Mouse (Mus musculus): ENCODE data around the gene 5031439G07Rik.
"Not testable (repeated sequence)": the region's sequence is repeated elsewhere in the genome, so short reads cannot be mapped to it uniquely, and the experiment has no call there.

The 5031439G07Rik gene

GRCm38 (mm10) chr15:84987874-84988825 is at the start of gene 5031439G07Rik:
5031439G07Rik (minus strand) TSS chr15:84988551.
- peak; percentile 88 for DNase-seq (ENCODE audit: low spot score)

GRCm38 (mm10) chr15:85037343-85037690 is 49.0 kb upstream of the 5031439G07Rik start:
- no peak for DNase-seq (ENCODE audit: low spot score)

GRCm38 (mm10) chr15:85036566-85037342 is 48.4 kb upstream of the 5031439G07Rik start:
- DNase-seq (ENCODE audit: low spot score): peak; percentile 98

- not testable (repeated sequence) for DNase-seq (ENCODE audit: low spot score)
These were observed 45.6 kb upstream of the 5031439G07Rik start for GRCm38 (mm10) chr15:85033916-85034315.

DNA sequence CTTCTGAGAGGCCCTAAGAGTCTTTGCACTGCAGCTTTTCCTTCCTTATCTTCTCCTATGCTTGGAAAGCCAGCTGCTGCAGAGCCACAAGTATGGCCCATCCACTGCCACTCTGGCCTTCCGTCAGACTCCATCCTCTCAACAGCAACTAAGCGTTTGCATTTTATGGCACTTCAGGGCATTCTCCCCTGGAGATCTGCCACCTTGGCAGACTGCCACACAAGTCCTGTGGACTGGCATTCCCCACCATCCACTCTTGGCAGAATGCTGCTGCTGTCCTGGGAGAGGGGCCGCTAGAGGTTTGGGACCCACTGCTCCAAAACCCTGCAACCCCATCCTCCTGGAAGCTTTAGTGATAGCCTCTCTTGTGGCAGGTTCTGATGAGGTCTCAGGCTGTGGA is 43.5 kb upstream of the 5031439G07Rik start:
- DNase-seq (ENCODE audit: low spot score): no peak

- not testable (repeated sequence) for DNase-seq (ENCODE audit: low spot score)
These were observed 42.3 kb upstream of the 5031439G07Rik start for GRCm38 (mm10) chr15:85030643-85031042.

DNA sequence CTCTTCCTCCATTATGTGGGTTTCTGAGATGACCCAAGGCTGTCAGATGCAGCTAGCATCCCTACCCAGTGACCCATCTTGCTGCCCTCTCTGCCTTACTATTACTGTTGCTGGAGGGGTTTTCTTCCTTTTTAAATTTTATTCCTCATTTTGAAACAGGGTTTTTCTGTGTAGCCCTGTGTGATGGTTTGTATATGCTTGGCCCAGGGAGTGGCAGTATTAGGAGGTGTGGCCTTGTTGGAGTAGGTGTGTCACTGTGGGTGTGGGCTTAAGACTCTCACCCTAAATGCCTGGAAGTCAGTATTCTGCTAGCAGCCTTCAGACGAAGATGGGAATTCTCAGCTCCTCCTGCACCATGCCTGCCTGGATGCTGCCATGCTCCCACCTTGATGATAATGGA is 40.3 kb upstream of the 5031439G07Rik start, which contains the start of gene Fam118a:
Gene Fam118a (plus strand): TSS at position 301 of the 400 bp plus-strand sequence.
- not testable (repeated sequence) for DNase-seq (ENCODE audit: low spot score)

DNA sequence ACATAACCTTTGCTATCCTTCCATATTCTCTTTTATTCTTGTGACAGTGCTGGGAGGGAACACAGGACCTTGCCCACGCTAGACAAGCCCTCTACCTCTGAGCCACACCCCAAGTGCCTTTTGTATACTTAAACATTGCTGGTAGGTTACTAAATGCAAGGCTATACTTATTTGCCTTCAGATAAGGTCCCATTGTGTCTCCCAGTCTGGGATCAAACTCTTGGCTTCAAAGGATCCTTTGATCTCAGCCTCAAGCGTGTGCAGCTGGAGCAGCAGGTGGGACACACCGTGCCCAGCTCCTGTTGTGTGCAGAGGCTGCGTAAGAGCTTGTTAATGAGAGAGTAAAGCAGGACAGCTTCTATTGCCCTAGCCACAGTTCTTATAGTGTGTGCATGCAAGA is 39.4 kb upstream of the 5031439G07Rik start:
- no peak for DNase-seq (ENCODE audit: low spot score)

- DNase-seq (ENCODE audit: low spot score): no peak
These were observed 37.8 kb upstream of the 5031439G07Rik start for GRCm38 (mm10) chr15:85026197-85026596.

- DNase-seq (ENCODE audit: low spot score): no peak
These were observed 33.9 kb upstream of the 5031439G07Rik start for GRCm38 (mm10) chr15:85022211-85022610.

- DNase-seq (ENCODE audit: low spot score): peak; percentile 23
These were observed 28.8 kb upstream of the 5031439G07Rik start, which contains the start of gene Upk3a for GRCm38 (mm10) chr15:85016951-85017664. Upk3a (plus strand) TSS chr15:85017141.

GRCm38 (mm10) chr15:85015771-85016170 is 27.4 kb upstream of the 5031439G07Rik start:
- no peak for DNase-seq (ENCODE audit: low spot score)

- no peak for DNase-seq (ENCODE audit: low spot score)
These were observed 24.3 kb upstream of the 5031439G07Rik start for GRCm38 (mm10) chr15:85012662-85013054.

DNA sequence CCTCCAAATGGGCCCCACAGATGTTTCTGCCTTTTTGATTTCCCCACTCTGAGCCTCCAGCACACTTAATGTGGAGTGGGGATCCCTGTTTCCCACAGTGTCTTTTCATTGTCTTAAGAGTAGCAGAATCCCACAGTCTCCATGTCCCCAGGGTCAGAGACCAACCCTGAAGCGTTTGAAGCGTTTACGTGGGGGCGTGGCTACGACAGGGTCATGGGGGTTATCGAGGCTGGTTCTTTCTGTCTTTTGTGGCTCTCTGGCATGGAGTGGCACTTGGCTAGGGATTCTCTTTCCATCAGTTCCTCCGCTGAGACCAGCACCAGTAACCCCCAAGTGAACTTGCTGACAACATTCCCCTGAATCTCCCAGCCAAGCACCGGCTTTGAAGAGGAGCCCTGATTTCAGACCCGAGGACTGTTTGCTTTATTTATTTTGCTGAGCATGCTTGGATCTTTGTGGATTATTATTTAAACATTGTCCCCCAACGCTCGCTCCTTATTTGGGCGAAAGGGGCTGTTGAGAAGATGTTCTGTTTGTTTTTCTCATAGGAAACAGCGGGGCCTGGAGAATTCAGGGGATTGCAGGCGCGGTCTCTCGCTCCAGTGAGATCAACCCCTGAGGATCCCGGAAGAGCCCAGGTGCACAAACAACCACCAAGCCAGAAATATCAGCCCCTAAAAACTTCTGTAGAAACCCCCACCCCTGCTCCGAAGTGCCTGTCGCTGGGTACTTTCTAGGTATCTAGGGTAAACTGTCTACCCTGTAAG is 23.7 kb upstream of the 5031439G07Rik start:
- DNase-seq (ENCODE audit: low spot score): no peak

- no peak for DNase-seq (ENCODE audit: low spot score)
These were observed 21.3 kb upstream of the 5031439G07Rik start for GRCm38 (mm10) chr15:85009666-85010065.

- DNase-seq (ENCODE audit: low spot score): peak; percentile 81
These were observed 12.9 kb upstream of the 5031439G07Rik start for GRCm38 (mm10) chr15:85000984-85001982.

DNA sequence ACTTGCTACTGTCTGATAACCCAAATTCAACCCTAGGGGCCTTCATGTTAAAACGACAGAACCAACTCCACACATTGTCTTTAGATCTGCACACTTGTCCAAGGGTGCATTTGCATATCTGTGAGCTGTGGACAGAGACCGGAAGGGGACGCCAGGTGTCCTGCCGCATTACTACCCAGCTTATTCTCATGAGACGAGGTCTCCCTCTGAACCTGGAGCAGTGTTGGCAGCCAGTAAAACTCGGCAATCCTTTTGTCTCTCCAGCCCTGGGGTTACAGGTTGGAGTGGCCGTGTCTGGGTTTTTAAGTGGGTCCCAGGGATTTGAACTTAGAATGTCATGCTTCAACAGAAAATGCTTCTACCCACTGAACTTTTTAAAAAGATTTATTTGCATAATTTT is 11.6 kb upstream of the 5031439G07Rik start:
- no peak for DNase-seq (ENCODE audit: low spot score)

DNA sequence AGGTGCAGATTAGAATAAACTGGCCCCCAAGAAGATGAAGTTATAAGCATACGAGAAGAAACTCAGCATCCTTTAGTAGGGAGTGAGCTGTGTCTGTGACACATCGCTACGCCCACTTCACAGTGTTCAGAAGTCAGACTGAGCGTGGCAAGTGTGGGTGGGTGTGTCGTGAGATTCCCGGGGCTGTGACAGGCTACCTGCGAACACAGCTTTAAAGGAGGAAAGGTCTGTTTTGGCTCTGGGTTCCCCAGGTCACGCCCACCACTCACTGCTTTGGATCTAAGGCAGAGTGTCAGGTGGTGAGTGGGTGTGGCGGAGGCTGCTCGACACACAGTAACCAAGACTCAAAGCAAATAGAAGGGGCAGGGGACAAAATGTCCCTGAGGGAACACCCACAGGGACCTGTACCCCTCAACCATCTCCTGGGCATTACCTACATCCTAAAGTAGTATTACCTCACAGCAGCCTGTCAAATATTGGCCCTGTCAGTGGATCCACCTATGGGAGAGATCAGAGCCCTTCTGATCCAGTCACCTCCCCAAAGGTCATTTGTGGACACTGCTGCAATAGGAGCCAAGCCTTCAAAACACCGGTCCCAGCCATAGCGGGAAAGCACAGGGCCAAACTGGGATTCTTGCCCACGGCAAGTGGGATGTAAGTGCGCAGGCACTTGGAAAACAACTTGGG is 9.6 kb upstream of the 5031439G07Rik start:
- DNase-seq (ENCODE audit: low spot score): no peak

DNA sequence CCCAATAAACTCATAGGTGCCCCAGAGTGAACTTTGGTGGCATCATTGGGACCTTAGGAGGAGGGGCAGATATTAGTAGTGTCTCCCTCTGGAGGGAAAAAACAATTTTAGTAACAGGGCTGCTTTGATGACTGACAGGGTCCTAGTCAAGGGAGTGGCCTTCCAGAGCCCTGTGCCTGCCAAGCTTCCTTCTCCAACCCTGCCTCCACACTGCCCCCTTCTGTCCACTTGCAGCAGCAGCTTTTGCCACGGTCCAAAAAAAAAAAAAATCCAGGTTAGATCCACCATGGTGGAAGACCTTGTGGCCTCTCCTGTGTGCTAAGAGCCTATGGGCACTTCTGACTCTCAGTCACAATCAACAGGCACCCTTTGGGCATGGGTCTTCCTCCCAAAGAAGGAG is 7.6 kb upstream of the 5031439G07Rik start:
- peak; percentile 51 for DNase-seq (ENCODE audit: low spot score)
